Mouse (Mus musculus): ENCODE results near the gene Mier3.

DNA sequence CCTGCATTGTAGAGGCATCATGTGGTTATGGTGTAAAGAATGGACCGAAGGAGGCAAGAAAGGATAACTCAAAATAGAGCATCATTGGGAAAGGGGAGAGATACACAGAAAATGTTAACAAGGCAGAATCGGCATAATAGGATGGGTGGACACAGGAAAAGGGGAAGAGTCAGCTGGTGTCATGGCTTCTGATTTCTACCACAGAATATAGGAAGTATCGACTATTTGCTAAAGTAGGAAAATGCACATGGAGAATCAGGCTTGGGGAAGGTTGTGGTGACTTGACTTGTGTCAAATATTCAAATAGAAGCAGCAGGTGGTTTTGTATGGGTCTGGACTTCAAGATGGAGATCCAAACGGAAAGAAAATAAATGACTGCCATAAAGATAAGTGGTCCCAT lies 33.5 kb upstream of the Mier3 start:
- TF ChIP-seq CTCF (IDR thresholded peaks at IDR 0.05; ENCODE audit: insufficient read depth, low read depth, low read length) (no peak), POLR2A (IDR thresholded peaks at IDR 0.05; ENCODE audit: insufficient read depth, low read depth, low read length) (no peak)
